Mouse (Mus musculus) kidney, adult 2 months (tissue): ENCODE measurements around the gene Ppp1r36. TPM values are rescaled to one million over a fixed set of nuclear protein-coding genes. Genes with fewer than 3 reads are reported as not detected.

Experiments used
- DNase-seq: peaks from one replicate; pipeline ENCODE4 v3.0.0; 2021
- H3K27ac ChIP-seq: fragments of 200-500 bp; 2 replicates; pipeline ENCODE4 v1.5.1; 2012; ENCODE audit warnings: low read depth, low read length, control low read depth, inconsistent platforms; ENCODE audit not compliant: insufficient read depth
- H3K27me3 ChIP-seq: fragments of 200-500 bp; replicated peaks from 2 replicates; pipeline ENCODE4 v1.6.1; 2012; ENCODE audit warnings: mild to moderate bottlenecking, moderate library complexity, low read length, inconsistent platforms; ENCODE audit not compliant: control insufficient read depth, insufficient read depth
- H3K36me3 ChIP-seq: fragments of 200-500 bp; 2 replicates; pipeline ENCODE4 v1.6.1; 2012; ENCODE audit warnings: mild to moderate bottlenecking, moderate library complexity, low read length, inconsistent platforms; ENCODE audit not compliant: control insufficient read depth, insufficient read depth
- H3K4me1 ChIP-seq: fragments of 200-500 bp; 2 replicates; pipeline ENCODE4 v1.6.1; 2011; ENCODE audit warnings: low read length; ENCODE audit not compliant: control insufficient read depth, insufficient read depth
- H3K4me3 ChIP-seq: fragments of 200-500 bp; 2 replicates; pipeline ENCODE4 v1.5.1; 2011; ENCODE audit warnings: mild to moderate bottlenecking, low read depth, low read length, control low read depth; ENCODE audit not compliant: insufficient read depth
- CTCF ChIP-seq: fragments of 200-500 bp; conservative IDR thresholded peaks from 2 replicates; pipeline ENCODE4 v1.5.1; 2011; ENCODE audit warnings: low read depth, mild to moderate bottlenecking, control low read depth, low read length, moderate library complexity, mixed read lengths; ENCODE audit not compliant: insufficient read depth, insufficient read length
- POLR2A ChIP-seq: fragments of 200-500 bp; IDR thresholded peaks from one replicate; pipeline ENCODE4 v1.6.1; 2011; ENCODE audit warnings: low read depth, low read length, control low read depth
- WGBS: fragments of 180-500 bp; shearing (Covaris S2); methylation state at CpG from one replicate; pipeline ENCODE4 v1.1.7; 2018; 5-methylcytosine and 5-hydroxymethylcytosine counted together
- polyA plus RNA-seq: library from polyadenylated mRNA; depleted of rRNA; stranded (reverse); fragments of >200 nt; gene quantifications from 2 replicates; pipeline ENCODE4 v1.2.3, GENCODE M21; 2012

Ppp1r36 gene
- polyA plus RNA-seq, 1 experiment: 0.31 TPM

DNA sequence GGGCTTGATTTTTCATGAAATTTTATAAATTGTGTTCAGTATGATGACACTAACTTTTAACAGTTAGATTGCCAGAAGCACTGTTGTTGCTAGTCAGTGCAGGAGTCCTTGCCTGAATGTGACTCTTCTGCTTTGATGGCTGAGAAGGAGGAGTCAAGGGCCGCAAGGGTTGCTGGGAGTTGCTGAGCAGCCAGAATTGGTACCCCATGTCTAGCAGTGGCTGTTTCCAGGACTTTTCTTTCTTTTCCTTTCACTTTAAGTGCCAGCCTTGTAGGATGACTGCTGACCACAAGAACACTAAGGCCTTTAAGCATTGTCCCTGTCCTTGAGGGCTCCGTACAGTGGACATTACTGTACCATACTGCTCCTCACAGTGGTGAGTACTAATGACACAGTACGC, 39.6 kb upstream of the Ppp1r36 start:
- DNase-seq: no peak
- no peak for TF ChIP-seq CTCF
- no peak for TF ChIP-seq POLR2A
- Histone ChIP-seq H3K4me3 (no peak overlapping the region), H3K27me3 (no peaks in the 10 kb centered on the region), H3K27ac (no peak overlapping the region), H3K4me1 (peaks cover 4% of the 10 kb centered on the region; the same call in 1 of the 2 replicates), H3K36me3 (no peaks in the 10 kb centered on the region)
- 88% methylated on average over 3 of the region's 3 CpGs for WGBS

DNA sequence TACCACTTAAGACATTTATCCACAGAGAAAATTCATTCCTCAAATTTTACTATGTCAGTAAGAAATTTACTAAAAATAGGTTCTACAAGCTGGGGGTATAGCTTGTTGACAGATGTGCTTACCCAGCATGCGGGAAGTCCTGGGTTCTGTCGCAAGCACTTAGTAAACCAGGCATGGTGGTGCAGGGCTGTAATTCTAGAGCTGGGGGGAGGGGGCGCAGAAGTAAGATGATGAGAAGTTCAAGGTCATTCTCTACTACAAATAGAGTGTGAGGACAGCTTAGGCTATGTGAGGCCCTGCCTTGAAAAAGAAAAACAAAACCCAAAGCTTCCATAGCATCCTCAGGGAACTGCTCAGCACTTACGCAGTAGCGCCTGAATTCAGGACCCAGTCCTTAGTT, 38.8 kb upstream of the Ppp1r36 start:
- Histone ChIP-seq H3K4me3 (no peak overlapping the region), H3K27me3 (no peaks in the 10 kb centered on the region), H3K36me3 (no peaks in the 10 kb centered on the region), H3K27ac (no peak overlapping the region), H3K4me1 (no peaks in the 10 kb centered on the region)
- TF ChIP-seq CTCF (no peak), POLR2A (no peak)
- DNase-seq: no peak
- 81% methylated on average over 5 of the region's 5 CpGs for WGBS

GRCm38 (mm10) chr12:76380151-76380550, 37.2 kb upstream of the Ppp1r36 start:
- Histone ChIP-seq H3K4me3 (no peak overlapping the region), H3K36me3 (no peaks in the 10 kb centered on the region), H3K27me3 (no peaks in the 10 kb centered on the region), H3K27ac (no peak overlapping the region), H3K4me1 (no peaks in the 10 kb centered on the region)
- no peak for DNase-seq
- WGBS: 81% methylated on average over 7 of the region's 7 CpGs
- TF ChIP-seq CTCF (no peak), POLR2A (no peak)

DNA sequence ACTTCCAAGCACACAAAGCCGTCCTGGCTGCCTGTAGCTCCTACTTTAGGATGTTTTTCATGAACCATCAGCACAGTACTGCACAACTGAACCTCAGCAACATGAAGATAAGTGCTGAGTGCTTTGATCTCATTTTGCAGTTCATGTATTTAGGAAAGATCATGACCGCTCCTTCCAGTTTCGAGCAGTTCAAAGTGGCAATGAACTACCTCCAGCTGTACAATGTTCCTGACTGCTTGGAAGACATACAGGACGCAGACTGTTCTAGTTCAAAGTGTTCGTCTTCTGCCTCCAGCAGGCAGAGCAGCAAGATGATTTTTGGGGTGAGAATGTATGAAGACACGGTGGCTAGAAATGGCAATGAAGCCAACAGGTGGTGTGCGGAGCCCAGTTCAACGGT, 32.0 kb upstream of the Ppp1r36 start:
- peaks cover 5% of the 10 kb centered on the region for H3K36me3 ChIP-seq
- WGBS: 90% methylated on average over 8 of the region's 8 CpGs
- no peaks in the 10 kb centered on the region for H3K27me3 ChIP-seq
- DNase-seq: no peak
- no peak overlapping the region for H3K27ac ChIP-seq
- TF ChIP-seq CTCF (no peak), POLR2A (no peak)
- H3K4me3 ChIP-seq: no peak overlapping the region
- H3K4me1 ChIP-seq: no peaks in the 10 kb centered on the region

DNA sequence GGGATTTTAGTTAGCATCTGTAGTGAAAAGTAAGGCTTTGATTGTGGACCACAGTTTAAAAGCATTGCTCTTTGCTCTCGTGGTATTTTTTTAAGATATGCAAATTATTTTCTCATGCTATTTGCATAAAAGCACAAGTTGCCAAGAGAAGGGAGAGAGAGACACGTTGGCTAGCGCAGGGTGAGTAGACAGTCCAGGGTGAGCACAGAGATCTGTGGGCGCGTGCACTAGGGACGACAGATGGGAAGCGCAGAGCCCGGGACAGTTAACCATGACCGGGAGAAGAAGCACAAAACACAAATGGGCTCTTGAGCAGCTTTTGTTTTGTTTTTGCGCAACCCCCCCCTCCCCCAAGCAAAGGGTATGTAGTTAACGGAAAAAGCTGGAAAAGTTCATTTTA, 28.5 kb upstream of the Ppp1r36 start:
- no peaks in the 10 kb centered on the region for H3K27me3 ChIP-seq
- 84% methylated on average over 11 of the region's 11 CpGs for WGBS
- TF ChIP-seq POLR2A (no peak), CTCF (no peak)
- H3K4me1 ChIP-seq: no peaks in the 10 kb centered on the region
- no peak overlapping the region for H3K27ac ChIP-seq
- peaks cover 5% of the 10 kb centered on the region for H3K36me3 ChIP-seq
- H3K4me3 ChIP-seq: no peak overlapping the region
- DNase-seq: no peak

DNA sequence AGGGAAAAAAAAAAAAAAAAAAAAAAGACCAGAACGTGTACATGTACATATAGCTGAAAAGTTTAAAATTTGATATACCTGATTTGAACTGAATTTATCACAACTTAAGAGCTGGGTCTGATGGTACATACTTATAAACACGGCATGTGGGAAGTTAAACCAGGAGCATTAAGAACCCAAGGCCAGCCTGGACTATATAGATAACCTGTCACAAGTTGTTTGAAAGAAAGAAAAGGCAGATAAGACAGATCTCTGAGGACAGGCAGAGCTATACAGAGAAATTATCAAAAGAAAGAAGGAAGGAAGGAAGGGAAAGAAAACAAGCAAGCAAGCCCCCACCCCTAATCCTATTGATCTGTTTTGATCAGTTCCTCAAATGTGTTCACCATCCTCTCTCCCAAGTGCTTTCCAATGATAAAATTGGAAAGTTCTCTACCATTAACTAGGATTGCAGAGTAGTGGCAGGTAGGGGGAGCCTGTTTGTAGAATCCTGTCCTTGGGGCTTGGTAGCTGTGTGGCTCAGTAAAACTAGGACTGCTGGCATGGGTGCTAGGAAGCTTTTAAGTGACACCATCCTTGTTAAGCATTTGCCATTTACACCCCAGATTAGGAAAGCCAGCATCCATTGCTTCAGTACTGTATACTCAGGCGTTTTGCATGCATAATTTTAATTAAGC, 25.6 kb upstream of the Ppp1r36 start:
- TF ChIP-seq CTCF (no peak), POLR2A (no peak)
- no peak overlapping the region for H3K27ac ChIP-seq
- DNase-seq: no peak
- no peak overlapping the region for H3K4me3 ChIP-seq
- peaks cover 3% of the 10 kb centered on the region for H3K36me3 ChIP-seq
- 75% methylated on average over 3 of the region's 3 CpGs for WGBS
- H3K4me1 ChIP-seq: no peaks in the 10 kb centered on the region
- no peaks in the 10 kb centered on the region for H3K27me3 ChIP-seq

- DNase-seq: no peak
- no peak for TF ChIP-seq CTCF
- no peak for TF ChIP-seq POLR2A
- no peak overlapping the region for H3K4me3 ChIP-seq
- H3K27me3 ChIP-seq: no peaks in the 10 kb centered on the region
- no peaks in the 10 kb centered on the region; the same call in 1 of the 2 replicates for H3K36me3 ChIP-seq
- H3K27ac ChIP-seq: no peak overlapping the region
- no peaks in the 10 kb centered on the region for H3K4me1 ChIP-seq
- WGBS: 82% methylated on average over 5 of the region's 5 CpGs
Observed at GRCm38 (mm10) chr12:76392979-76393378, 24.4 kb upstream of the Ppp1r36 start.

GRCm38 (mm10) chr12:76397281-76397680, 20.1 kb upstream of the Ppp1r36 start:
- Histone ChIP-seq H3K27me3 (no peaks in the 10 kb centered on the region), H3K4me1 (no peaks in the 10 kb centered on the region), H3K36me3 (no peaks in the 10 kb centered on the region), H3K4me3 (no peak overlapping the region), H3K27ac (no peak overlapping the region)
- DNase-seq: no peak
- no peak for TF ChIP-seq CTCF
- no peak for TF ChIP-seq POLR2A
- WGBS: 82% methylated on average over 5 of the region's 5 CpGs
